Mouse (Mus musculus) liver, adult 2 months (tissue): ENCODE data around the gene Ralgps2. TPM values are rescaled to one million over a fixed set of nuclear protein-coding genes. Genes with fewer than 3 reads are reported as not detected.

Experiments
- DNase-seq: peaks from one replicate; pipeline ENCODE4 v3.0.0-alpha.2; 2011; ENCODE audit warnings: low read depth, low spot score; ENCODE audit errors: extremely low read depth
- H3K27ac ChIP-seq: fragments of 200-500 bp; replicated peaks from 2 replicates; pipeline ENCODE4 v1.5.1; 2012; ENCODE audit warnings: low read depth, mild to moderate bottlenecking, control low read depth, inconsistent platforms, low read length; ENCODE audit not compliant: insufficient read depth
- H3K27me3 ChIP-seq: fragments of 200-500 bp; 2 replicates; pipeline ENCODE4 v1.6.1; 2012; ENCODE audit warnings: mild to moderate bottlenecking, moderate library complexity, low read length, inconsistent platforms; ENCODE audit not compliant: control insufficient read depth, insufficient read depth
- H3K36me3 ChIP-seq: fragments of 200-500 bp; 2 replicates; pipeline ENCODE4 v1.6.1; 2012; ENCODE audit warnings: low read length, inconsistent platforms; ENCODE audit not compliant: control insufficient read depth, insufficient read depth
- H3K4me1 ChIP-seq: fragments of 200-500 bp; 2 replicates; pipeline ENCODE4 v1.6.1; 2011; ENCODE audit warnings: low read length; ENCODE audit not compliant: control insufficient read depth, insufficient read depth
- H3K4me3 ChIP-seq: fragments of 200-500 bp; 2 replicates; pipeline ENCODE4 v1.5.1; 2011; ENCODE audit warnings: low read depth, mild to moderate bottlenecking, control low read depth, low read length, moderate library complexity; ENCODE audit not compliant: insufficient read depth
- H3K79me2 ChIP-seq: fragments of 200-500 bp; 2 replicates; pipeline ENCODE4 v1.6.1; 2012; ENCODE audit warnings: inconsistent platforms, mild to moderate bottlenecking, low read length, moderate library complexity; ENCODE audit not compliant: control insufficient read depth, insufficient read depth
- H3K9ac ChIP-seq: fragments of 200-500 bp; 2 replicates; pipeline ENCODE4 v1.6.1; 2012; ENCODE audit warnings: low read depth, mild to moderate bottlenecking, control low read depth, inconsistent platforms, low read length
- CTCF ChIP-seq: fragments of 200-500 bp; IDR thresholded peaks from 2 replicates; pipeline ENCODE4 v1.5.1; 2011; ENCODE audit warnings: low read depth, low read length, control low read depth
- POLR2A ChIP-seq: fragments of 200-500 bp; IDR thresholded peaks from 2 replicates; pipeline ENCODE4 v1.6.1; 2011; ENCODE audit warnings: low read length, control low read depth; ENCODE audit not compliant: insufficient read depth; ENCODE audit errors: extremely low read depth
- WGBS: fragments of 180-500 bp; shearing (Covaris S2); methylation state at CpG from one replicate; pipeline ENCODE4 v1.1.7; 2018; 5-methylcytosine and 5-hydroxymethylcytosine counted together
- polyA plus RNA-seq: library from polyadenylated mRNA; depleted of rRNA; stranded (reverse); fragments of >200 nt; gene quantifications from 2 replicates; pipeline ENCODE4 v1.2.3, GENCODE M21; 2012
- total RNA-seq: library from RNA; depleted of rRNA; stranded (reverse); fragments of >200 nt; gene quantifications from 2 replicates; pipeline ENCODE4 v1.2.3, GENCODE M21; 2014

Ralgps2 gene
- total and polyA plus RNA-seq, 2 experiments: 3.4 to 18.9 TPM

DNA sequence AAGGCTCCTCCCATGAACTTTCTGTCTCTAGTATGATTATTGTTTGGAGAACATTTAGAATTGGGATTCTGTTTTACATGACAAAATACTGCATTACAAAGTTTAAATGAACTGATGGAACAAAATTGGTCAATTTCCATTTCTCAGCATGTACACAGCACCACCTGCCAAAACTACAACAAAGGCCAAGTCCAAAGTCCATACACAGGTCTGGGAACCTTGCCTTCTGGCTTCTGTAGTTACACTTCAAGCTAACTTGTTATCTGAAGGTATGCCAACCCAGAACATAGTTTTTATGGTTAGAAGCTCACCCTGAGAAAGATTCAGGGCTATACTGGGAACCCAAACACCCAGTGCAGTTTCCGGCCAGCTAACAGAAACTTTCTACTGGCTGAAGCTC lies 120.2 kb downstream of the Ralgps2 start:
- Histone ChIP-seq H3K27ac (peak overlapping the region; percentile 68; the same call in 1 of the 2 replicates), H3K9ac (no peak overlapping the region), H3K36me3 (peaks cover 11% of the 10 kb centered on the region; the same call in 1 of the 2 replicates), H3K4me1 (peaks cover 3% of the 10 kb centered on the region), H3K4me3 (no peak overlapping the region), H3K79me2 (no peaks in the 10 kb centered on the region), H3K27me3 (no peaks in the 10 kb centered on the region)
- DNase-seq: peak; percentile 97
- 21% methylated on average over 1 of the region's 1 CpGs for WGBS
- TF ChIP-seq POLR2A: no peak
- no peak for TF ChIP-seq CTCF

DNA sequence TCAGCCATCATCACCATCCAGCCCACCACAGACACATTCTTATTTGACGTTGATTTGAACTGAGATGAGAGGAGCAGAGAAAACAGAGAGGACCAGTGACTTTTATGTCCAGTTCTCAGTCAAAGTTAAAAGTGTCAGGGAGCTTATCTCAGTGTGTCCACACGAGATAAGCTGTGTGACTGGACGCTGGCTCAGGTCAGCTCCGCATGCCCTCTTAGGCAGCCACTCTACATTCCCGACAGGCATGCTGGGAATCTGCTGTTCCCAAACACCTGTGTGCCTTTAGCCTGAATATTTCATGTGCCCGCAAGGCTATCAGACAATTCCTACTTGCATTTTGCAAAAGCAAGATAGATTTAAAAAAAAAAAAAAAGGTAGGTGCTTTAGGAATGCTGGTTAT lies 125.9 kb downstream of the Ralgps2 start:
- H3K27ac ChIP-seq: no peak overlapping the region
- H3K36me3 ChIP-seq: peaks cover 5% of the 10 kb centered on the region; the same call in 1 of the 2 replicates
- WGBS: 28% methylated on average over 6 of the region's 6 CpGs
- no peak overlapping the region for H3K4me3 ChIP-seq
- peaks cover under 1% of the 10 kb centered on the region for H3K4me1 ChIP-seq
- TF ChIP-seq POLR2A: no peak
- TF ChIP-seq CTCF: no peak
- no peaks in the 10 kb centered on the region for H3K27me3 ChIP-seq
- DNase-seq: peak; percentile 45
- H3K9ac ChIP-seq: no peak overlapping the region
- no peaks in the 10 kb centered on the region for H3K79me2 ChIP-seq

DNA sequence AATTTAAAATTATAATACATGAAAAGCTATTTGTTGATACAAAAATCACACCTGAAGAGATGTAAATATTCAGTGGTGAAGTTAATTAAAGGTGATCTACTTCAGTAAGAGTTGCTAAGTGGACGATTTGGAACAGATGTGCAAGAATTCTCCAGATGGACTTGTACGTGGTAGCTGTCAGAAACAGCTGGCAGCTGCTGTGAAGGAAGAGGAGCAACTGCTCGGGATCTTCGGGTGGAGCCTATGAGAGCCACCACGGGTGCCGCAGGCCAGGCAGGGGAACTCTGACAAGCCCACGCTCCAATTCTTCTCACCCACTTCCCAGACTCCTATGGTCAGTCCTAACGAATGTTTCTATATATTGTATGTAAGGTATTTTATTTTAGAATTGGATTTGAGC lies 126.7 kb downstream of the Ralgps2 start:
- TF ChIP-seq POLR2A (no peak), CTCF (no peak)
- H3K27me3 ChIP-seq: no peaks in the 10 kb centered on the region
- no peak for DNase-seq

DNA sequence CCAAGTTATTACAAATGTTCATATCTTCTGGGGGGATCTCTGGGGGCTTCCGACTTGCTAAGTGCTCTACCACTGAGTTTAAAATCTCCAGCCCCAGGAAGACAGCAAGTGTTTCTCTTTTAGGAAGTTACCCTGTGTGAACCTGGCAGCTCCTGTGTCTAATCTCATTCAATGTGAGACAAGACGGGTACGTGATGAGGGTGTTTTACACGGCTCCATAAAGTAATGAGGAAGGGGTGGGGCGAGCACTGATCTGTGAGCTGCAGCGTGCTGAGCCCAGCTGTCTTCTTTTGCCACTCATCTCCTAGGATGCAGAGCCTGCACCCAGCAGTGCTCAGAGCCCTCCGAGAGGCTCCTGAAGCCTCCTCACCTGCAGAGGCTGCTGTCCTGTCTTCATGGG lies 127.5 kb downstream of the Ralgps2 start:
- DNase-seq: no peak
- WGBS: 95% methylated on average over 7 of the region's 7 CpGs
- TF ChIP-seq POLR2A (no peak), CTCF (no peak)

More for the DNA sequence above, 126.7 kb downstream of the Ralgps2 start:
- no peak overlapping the region for H3K4me3 ChIP-seq
- peaks cover 2% of the 10 kb centered on the region for H3K4me1 ChIP-seq
- no peak overlapping the region for H3K9ac ChIP-seq
- 87% methylated on average over 8 of the region's 8 CpGs for WGBS
- H3K36me3 ChIP-seq: peaks cover 5% of the 10 kb centered on the region; the same call in 1 of the 2 replicates
- H3K79me2 ChIP-seq: no peaks in the 10 kb centered on the region
- H3K27ac ChIP-seq: no peak overlapping the region

DNA sequence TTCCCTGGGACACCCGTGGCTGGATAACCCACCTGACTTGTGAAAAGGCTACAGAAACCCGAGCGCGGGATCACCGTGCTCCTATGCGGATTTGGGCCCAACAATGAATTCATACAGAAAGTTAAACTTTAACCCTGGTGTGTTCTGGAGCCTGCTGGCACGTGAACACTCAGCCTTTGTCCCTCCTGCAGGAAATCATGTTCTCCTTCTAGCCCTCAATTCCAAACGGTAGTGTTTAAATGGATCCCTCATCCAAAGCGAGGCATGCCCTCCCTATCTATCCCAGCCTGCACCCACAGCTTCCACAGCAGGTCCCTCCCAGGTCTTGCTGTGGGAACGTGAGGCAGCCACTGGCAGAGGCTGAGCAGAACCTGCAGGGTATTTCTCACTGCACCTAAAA lies 131.1 kb downstream of the Ralgps2 start:
- Histone ChIP-seq H3K79me2 (no peaks in the 10 kb centered on the region), H3K36me3 (peaks cover 3% of the 10 kb centered on the region; the same call in 1 of the 2 replicates), H3K27ac (no peak overlapping the region), H3K4me1 (peaks cover 2% of the 10 kb centered on the region), H3K9ac (no peak overlapping the region), H3K27me3 (no peaks in the 10 kb centered on the region), H3K4me3 (no peak overlapping the region)
- DNase-seq: peak; percentile 81
- TF ChIP-seq POLR2A: no peak
- TF ChIP-seq CTCF: no peak
- 19% methylated on average over 10 of the region's 10 CpGs for WGBS

More for the DNA sequence above, 127.5 kb downstream of the Ralgps2 start:
- no peaks in the 10 kb centered on the region for H3K27me3 ChIP-seq
- H3K27ac ChIP-seq: no peak overlapping the region
- no peak overlapping the region for H3K9ac ChIP-seq
- no peak overlapping the region for H3K4me3 ChIP-seq
- H3K36me3 ChIP-seq: peaks cover 1% of the 10 kb centered on the region; the same call in 1 of the 2 replicates
- H3K4me1 ChIP-seq: peaks cover 2% of the 10 kb centered on the region
- no peaks in the 10 kb centered on the region for H3K79me2 ChIP-seq

DNA sequence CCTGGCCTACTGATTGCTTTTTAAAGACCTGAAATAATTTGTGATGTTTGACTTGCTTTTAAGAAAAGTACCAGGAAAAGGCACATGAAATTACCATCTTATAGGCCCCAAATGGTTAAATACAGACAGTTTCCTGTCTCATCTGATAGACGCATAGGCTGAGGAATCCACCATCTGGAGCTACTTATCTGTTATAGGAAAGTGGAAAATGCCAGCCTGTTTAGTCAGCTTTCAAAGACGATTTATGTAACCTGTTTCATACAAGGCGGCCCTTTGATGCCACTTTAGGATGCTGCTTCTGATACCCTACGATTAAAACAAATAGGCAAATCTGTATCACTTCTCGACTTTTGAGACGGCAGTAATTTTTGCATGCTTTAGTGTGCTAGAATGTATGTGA lies 138.2 kb downstream of the Ralgps2 start:
- H3K36me3 ChIP-seq: peaks cover under 1% of the 10 kb centered on the region; the same call in 1 of the 2 replicates
- H3K4me1 ChIP-seq: no peaks in the 10 kb centered on the region
- TF ChIP-seq CTCF (no peak), POLR2A (no peak)
- H3K4me3 ChIP-seq: no peak overlapping the region
- DNase-seq: no peak
- H3K79me2 ChIP-seq: no peaks in the 10 kb centered on the region
- H3K9ac ChIP-seq: no peak overlapping the region
- 88% methylated on average over 6 of the region's 6 CpGs for WGBS
- H3K27me3 ChIP-seq: no peaks in the 10 kb centered on the region
- H3K27ac ChIP-seq: no peak overlapping the region
